Mouse (Mus musculus): ENCODE results near the gene Dnajc7. TPM values are rescaled to one million over a fixed set of nuclear protein-coding genes. Genes with fewer than 3 reads are reported as not detected.

Gene Dnajc7
- polyA plus RNA-seq, 1 experiment from 2014 or later = 282 TPM

GRCm38 (mm10) chr11:100616332-100616731 lies 3.6 kb downstream of the Dnajc7 start:
- no peak for ATAC-seq (ENCODE audit: insufficient number of reproducible peaks, insufficient read depth, low FRiP score, low TSS enrichment, low read depth)
- Histone ChIP-seq H3K4me2 (no peak overlapping the region), H3K9me3 (no peaks in the 10 kb centered on the region), H3K27me3 (no peaks in the 10 kb centered on the region), H3K9ac (replicated peaks) (no peak overlapping the region), H3K36me3 (peaks cover 20% of the 10 kb centered on the region), H3K4me3 (replicated peaks) (no peak overlapping the region), H3K4me1 (replicated peaks) (peaks cover 18% of the 10 kb centered on the region), H3K27ac (no peak overlapping the region)
- whole genome bisulfite sequencing = 91% methylated on average over 5 of the region's 5 CpGs

DNA sequence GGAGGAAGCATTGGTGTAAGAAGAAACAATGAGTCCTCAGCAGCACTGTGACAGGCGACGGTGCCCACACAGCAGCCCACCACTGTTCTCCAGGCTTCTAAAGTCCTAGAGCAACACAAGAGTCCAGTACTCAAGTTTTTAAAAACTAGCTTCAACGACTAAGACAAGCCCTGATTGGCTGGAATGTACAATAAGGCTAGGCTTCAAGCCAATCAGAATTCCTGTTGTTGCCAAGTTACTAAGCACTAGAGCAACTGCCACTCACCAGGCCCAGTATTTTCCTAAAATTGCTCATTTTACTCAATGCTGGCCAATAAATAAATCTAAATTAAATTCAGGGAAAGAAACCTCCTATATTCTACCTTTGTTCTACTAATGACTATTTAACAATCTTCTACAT lies 6.7 kb downstream of the Dnajc7 start:
- Histone ChIP-seq H3K27ac (no peak overlapping the region), H3K4me1 (replicated peaks) (peaks cover 8% of the 10 kb centered on the region), H3K9ac (replicated peaks) (no peak overlapping the region), H3K27me3 (no peaks in the 10 kb centered on the region), H3K36me3 (peaks cover 33% of the 10 kb centered on the region), H3K4me3 (replicated peaks) (no peak overlapping the region), H3K4me2 (no peak overlapping the region), H3K9me3 (no peaks in the 10 kb centered on the region)
- no peak for ATAC-seq (ENCODE audit: insufficient number of reproducible peaks, insufficient read depth, low FRiP score, low TSS enrichment, low read depth)
- 94% methylated on average over 3 of the region's 3 CpGs for WGBS

DNA sequence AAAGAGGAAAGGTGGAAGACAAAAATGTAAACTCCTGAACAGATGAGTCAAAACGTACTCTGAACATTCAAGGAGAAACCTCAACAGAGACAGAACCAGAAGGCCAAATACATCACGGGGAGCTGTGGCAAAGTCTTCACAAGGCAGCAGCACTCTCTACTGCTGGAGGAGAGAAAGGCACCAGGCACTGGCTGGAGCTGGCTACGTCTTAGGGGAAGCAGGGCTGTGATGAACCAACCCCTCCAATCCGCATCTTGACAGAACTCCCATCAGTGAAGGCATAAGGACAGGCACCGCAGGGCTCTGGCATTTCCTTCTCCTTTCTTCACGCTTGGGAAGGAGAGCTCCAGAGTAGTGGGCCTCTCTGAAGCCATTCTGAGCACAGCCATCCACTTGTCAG lies 8.3 kb downstream of the Dnajc7 start:
- H3K9ac ChIP-seq (replicated peaks) = no peak overlapping the region

DNA sequence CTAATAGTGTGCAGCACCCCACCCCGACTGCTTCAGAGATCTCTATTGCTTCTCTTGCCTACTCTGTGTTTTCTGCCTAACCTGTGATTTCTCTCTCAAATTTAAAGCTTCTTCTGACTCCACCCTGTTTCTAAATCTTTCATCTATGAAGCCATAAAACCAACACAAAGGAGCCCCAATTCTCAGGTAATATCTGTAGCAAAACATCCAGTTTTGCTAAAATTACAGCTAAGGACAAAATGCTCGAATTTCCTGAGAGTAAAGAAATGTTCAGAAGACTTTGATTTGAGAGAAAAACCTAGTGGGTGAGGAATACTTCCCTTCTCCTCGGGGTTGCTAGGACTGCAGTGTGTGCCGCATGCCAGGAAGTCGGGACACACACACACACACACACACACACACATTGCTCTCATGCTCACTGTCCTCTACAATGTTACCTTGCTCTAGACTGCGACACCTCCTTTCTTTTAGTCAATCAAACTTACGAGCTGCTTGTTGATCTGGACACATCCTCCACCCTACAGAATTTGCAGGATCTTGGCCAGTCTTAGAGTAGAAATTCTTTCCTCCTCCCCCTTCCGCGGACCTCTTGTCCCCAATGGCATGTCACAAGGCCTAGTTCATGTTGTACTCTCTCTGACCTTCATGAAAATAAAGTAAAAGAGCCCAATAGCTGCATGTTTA lies 9.8 kb downstream of the Dnajc7 start:
- H3K4me1 ChIP-seq (replicated peaks) = no peaks in the 10 kb centered on the region
- 86% methylated on average over 9 of the region's 9 CpGs for WGBS
- H3K4me3 ChIP-seq (replicated peaks) = no peak overlapping the region
- no peaks in the 10 kb centered on the region for H3K27me3 ChIP-seq
- H3K9ac ChIP-seq (replicated peaks) = no peak overlapping the region
- H3K9me3 ChIP-seq = no peaks in the 10 kb centered on the region
- peaks cover 39% of the 10 kb centered on the region; the same call in 1 of the 2 replicates for H3K36me3 ChIP-seq
- ATAC-seq (ENCODE audit: insufficient number of reproducible peaks, insufficient read depth, low FRiP score, low TSS enrichment, low read depth) = no peak
- H3K27ac ChIP-seq = no peak overlapping the region
- H3K4me2 ChIP-seq = no peak overlapping the region

More for the DNA sequence above, 8.3 kb downstream of the Dnajc7 start:
- Histone ChIP-seq H3K27ac (no peak overlapping the region), H3K4me2 (no peak overlapping the region), H3K4me3 (replicated peaks) (no peak overlapping the region), H3K27me3 (no peaks in the 10 kb centered on the region), H3K9me3 (no peaks in the 10 kb centered on the region), H3K36me3 (peaks cover 46% of the 10 kb centered on the region), H3K4me1 (replicated peaks) (no peaks in the 10 kb centered on the region; the same call in 1 of the 2 replicates)
- ATAC-seq (ENCODE audit: insufficient number of reproducible peaks, insufficient read depth, low FRiP score, low TSS enrichment, low read depth) = no peak
- WGBS = 89% methylated on average over 6 of the region's 6 CpGs

DNA sequence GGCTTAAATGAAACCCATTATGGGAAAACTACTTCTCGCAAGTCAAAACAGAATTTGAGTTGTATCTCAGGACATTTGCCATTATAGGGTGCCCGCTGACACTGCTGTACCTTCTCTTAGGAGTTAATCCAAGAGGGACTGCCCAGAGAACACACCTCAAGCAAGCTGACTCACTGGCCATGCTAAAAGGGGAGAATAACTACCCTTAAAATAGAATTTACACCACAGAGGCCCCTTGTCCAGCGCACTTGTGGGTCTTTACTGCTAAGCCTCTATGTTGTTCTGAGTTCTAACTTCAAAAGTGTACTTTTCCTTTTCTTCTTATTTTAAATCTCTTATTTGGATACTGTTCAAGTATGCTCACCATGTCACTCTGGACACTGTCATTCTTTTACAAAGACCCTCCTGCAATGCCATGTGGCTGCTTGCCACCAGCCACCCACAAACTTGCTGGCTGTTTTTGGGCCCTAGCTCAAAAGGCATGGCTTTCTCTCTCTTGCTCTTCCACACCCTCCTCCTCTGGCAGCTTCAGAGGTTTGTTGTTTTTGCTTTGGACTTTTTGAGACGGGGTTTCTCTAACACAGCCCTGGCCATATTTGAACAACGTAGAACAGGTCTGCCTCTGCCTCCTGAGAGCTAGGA lies 10.5 kb downstream of the Dnajc7 start:
- Histone ChIP-seq H3K27me3 (no peaks in the 10 kb centered on the region), H3K9ac (replicated peaks) (no peak overlapping the region), H3K4me2 (no peak overlapping the region), H3K4me3 (replicated peaks) (no peak overlapping the region), H3K9me3 (no peaks in the 10 kb centered on the region), H3K4me1 (replicated peaks) (peaks cover 2% of the 10 kb centered on the region), H3K36me3 (peaks cover 39% of the 10 kb centered on the region; the same call in 1 of the 2 replicates), H3K27ac (no peak overlapping the region)
- WGBS = 95% methylated on average over 5 of the region's 5 CpGs
- no peak for ATAC-seq (ENCODE audit: insufficient number of reproducible peaks, insufficient read depth, low FRiP score, low TSS enrichment, low read depth)

DNA sequence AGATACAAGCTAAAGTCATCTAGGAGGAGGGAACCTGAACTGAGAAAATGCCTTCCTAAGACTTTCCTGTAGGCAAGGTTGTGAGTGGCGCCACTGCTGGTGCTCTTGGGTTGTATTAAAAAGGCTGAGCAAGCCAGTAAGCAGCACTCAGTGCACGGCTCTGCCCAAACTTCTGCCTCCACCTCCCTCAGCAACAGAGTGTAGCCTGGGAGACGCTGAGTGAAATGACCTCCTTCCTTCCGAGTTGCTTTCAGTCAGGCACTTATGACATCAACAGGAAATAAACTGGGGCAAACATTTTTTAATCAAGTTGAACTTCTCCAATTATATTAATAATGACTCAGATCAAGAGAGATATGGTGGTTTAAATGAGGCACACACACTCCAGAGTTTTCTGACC lies 11.2 kb downstream of the Dnajc7 start:
- peaks cover 39% of the 10 kb centered on the region; the same call in 1 of the 2 replicates for H3K36me3 ChIP-seq
- H3K27me3 ChIP-seq = no peaks in the 10 kb centered on the region
- no peaks in the 10 kb centered on the region for H3K9me3 ChIP-seq
- 76% methylated on average over 4 of the region's 4 CpGs for WGBS
- H3K4me3 ChIP-seq (replicated peaks) = no peak overlapping the region
- H3K4me1 ChIP-seq (replicated peaks) = peaks cover 4% of the 10 kb centered on the region
- H3K9ac ChIP-seq (replicated peaks) = no peak overlapping the region
- no peak overlapping the region for H3K27ac ChIP-seq
- no peak overlapping the region for H3K4me2 ChIP-seq
- no peak for ATAC-seq (ENCODE audit: insufficient number of reproducible peaks, insufficient read depth, low FRiP score, low TSS enrichment, low read depth)

DNA sequence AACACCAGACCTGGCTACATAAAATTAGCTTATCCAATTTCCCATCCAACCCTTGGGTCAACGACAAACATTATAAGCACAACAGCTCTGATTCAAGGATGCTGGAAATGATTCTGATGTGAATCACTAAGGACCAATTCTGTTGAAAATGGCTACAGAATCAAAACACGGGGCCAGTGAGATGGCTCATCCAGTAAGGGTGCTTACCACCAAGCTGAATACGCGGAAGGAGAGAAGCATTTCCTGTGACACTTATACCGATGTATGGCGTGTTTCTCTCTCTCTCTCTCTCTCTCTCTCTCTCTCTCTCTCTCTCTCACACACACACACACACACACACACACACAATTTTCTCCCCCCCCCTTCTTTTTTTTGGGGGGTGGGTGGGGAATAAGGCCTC lies 12.8 kb downstream of the Dnajc7 start:
- no peaks in the 10 kb centered on the region for H3K9me3 ChIP-seq
- H3K4me2 ChIP-seq = no peak overlapping the region
- H3K36me3 ChIP-seq = peaks cover 44% of the 10 kb centered on the region
- no peak overlapping the region for H3K27ac ChIP-seq
- ATAC-seq (ENCODE audit: insufficient number of reproducible peaks, insufficient read depth, low FRiP score, low TSS enrichment, low read depth) = no peak
- 94% methylated on average over 6 of the region's 6 CpGs for WGBS
- no peak overlapping the region for H3K9ac ChIP-seq (replicated peaks)
- peaks cover 4% of the 10 kb centered on the region for H3K4me1 ChIP-seq (replicated peaks)
- no peaks in the 10 kb centered on the region for H3K27me3 ChIP-seq
- no peak overlapping the region for H3K4me3 ChIP-seq (replicated peaks)

DNA sequence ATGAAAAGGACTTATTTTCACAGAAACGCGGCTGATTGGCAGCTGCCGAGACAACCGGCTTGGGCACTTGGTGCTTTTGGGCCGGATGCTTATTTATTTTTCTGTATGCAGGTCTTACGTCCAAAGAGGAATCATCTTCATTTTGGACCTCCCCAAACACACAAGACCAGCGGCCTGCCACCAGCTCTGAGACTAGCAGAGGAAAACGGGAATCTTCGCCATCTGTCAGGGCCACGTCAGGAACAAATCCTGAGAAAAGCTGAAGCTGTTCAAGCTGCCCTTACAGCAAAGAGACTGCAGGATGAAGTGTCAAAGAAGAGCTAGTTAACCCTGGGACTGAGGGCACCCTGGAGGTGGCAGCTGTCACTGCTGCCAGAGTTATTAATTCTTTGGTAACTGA lies 14.5 kb downstream of the Dnajc7 start:
- Histone ChIP-seq H3K4me2 (no peak overlapping the region), H3K4me3 (replicated peaks) (no peak overlapping the region), H3K4me1 (replicated peaks) (peaks cover 4% of the 10 kb centered on the region), H3K27ac (0 out of 2 replicates have a peak overlapping the region, but pooled peaks have one; percentile 12), H3K36me3 (peaks cover 46% of the 10 kb centered on the region), H3K27me3 (no peaks in the 10 kb centered on the region), H3K9ac (replicated peaks) (no peak overlapping the region), H3K9me3 (no peaks in the 10 kb centered on the region)
- ATAC-seq (ENCODE audit: insufficient number of reproducible peaks, insufficient read depth, low FRiP score, low TSS enrichment, low read depth) = no peak
- 90% methylated on average over 10 of the region's 10 CpGs for WGBS

GRCm38 (mm10) chr11:100604321-100605005 lies 15.5 kb downstream of the Dnajc7 start:
- peaks cover 56% of the 10 kb centered on the region for H3K36me3 ChIP-seq
- H3K4me3 ChIP-seq (replicated peaks) = no peak overlapping the region
- 73% methylated on average over 4 of the region's 4 CpGs for WGBS
- no peak overlapping the region for H3K9ac ChIP-seq (replicated peaks)
- H3K9me3 ChIP-seq = no peaks in the 10 kb centered on the region
- H3K27ac ChIP-seq = no peak overlapping the region
- peaks cover 4% of the 10 kb centered on the region for H3K4me1 ChIP-seq (replicated peaks)
- no peak overlapping the region for H3K4me2 ChIP-seq
- no peak for ATAC-seq (ENCODE audit: insufficient number of reproducible peaks, insufficient read depth, low FRiP score, low TSS enrichment, low read depth)
- no peaks in the 10 kb centered on the region for H3K27me3 ChIP-seq

- H3K9me3 ChIP-seq = no peaks in the 10 kb centered on the region
- WGBS = 79% methylated on average over 8 of the region's 8 CpGs
These were observed 16.2 kb downstream of the Dnajc7 start for GRCm38 (mm10) chr11:100603813-100604212.

DNA sequence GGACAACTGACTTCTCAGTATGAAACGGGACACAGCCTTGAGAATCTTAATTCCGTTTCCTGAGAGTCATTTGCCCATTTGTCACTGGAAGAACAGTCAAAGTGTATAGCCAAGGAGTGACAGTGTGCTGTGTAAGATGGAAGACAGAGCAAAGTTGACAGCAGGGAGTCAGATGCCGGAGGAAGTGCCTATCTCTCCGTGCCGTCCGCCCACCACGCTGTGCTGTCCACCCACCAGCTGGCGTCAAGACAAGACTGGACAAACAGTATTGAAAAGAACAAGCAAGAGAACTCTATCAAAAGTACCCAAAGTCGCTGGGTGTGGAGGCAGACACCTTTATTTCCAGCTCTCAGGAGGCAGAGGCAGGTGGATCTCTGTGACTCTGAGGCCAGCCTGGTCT lies 16.8 kb downstream of the Dnajc7 start:
- peaks cover 4% of the 10 kb centered on the region for H3K4me1 ChIP-seq (replicated peaks)
- H3K9me3 ChIP-seq = no peaks in the 10 kb centered on the region
- H3K9ac ChIP-seq (replicated peaks) = no peak overlapping the region
- H3K36me3 ChIP-seq = peaks cover 61% of the 10 kb centered on the region
- no peak overlapping the region for H3K4me2 ChIP-seq
- H3K27me3 ChIP-seq = no peaks in the 10 kb centered on the region
- WGBS = 93% methylated on average over 9 of the region's 9 CpGs
- no peak for ATAC-seq (ENCODE audit: insufficient number of reproducible peaks, insufficient read depth, low FRiP score, low TSS enrichment, low read depth)
- H3K27ac ChIP-seq = no peak overlapping the region
- H3K4me3 ChIP-seq (replicated peaks) = no peak overlapping the region

More at GRCm38 (mm10) chr11:100603813-100604212, 16.2 kb downstream of the Dnajc7 start:
- no peak for ATAC-seq (ENCODE audit: insufficient number of reproducible peaks, insufficient read depth, low FRiP score, low TSS enrichment, low read depth)
- peaks cover 4% of the 10 kb centered on the region for H3K4me1 ChIP-seq (replicated peaks)
- no peak overlapping the region for H3K9ac ChIP-seq (replicated peaks)
- H3K27ac ChIP-seq = no peak overlapping the region
- no peak overlapping the region for H3K4me3 ChIP-seq (replicated peaks)
- no peak overlapping the region for H3K4me2 ChIP-seq
- peaks cover 61% of the 10 kb centered on the region for H3K36me3 ChIP-seq
- H3K27me3 ChIP-seq = no peaks in the 10 kb centered on the region

Data from limb, embryonic 12.5 days (tissue).